ENCODE assay signal across 30 mouse cellular contexts in the genomic region with DNA sequence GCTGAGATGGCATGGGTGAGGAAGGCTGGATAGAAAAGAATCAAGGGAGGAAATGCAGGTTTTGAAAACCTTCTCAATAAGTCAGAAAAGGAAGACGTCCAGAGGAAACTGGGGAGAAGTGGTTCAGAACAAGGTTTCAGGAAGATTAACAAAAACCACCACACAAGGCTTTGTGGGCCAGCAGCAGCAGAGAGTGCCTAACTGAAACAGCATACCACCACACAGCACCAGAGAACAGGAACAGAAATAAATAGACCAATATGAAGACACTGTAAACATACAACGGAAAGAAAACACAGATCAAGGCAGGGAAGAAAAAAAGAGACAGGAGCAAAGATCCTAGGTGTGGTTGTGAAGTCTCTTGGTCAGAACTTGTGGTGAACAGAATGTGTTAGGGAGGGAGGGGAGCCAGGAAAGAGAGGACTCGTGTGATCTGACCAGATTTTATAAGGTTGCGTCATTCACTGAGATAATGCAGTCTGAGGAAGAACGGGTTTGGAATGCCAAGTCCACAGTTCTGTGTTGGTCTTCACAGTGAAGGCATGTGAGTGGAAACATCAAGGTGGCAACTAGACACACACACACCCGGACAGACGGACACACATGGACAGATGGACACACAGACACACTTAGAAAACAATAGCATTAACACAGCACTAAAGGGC. TPM values are rescaled to one million over a fixed set of nuclear protein-coding genes. Genes with fewer than 3 reads are reported as not detected.
DNase-seq lines count a peak whose midpoint lies in the region; ATAC-seq lines count a peak whose summit lies in the region.
"Had no signal": no experiment of that assay in that cellular context is flagged by ENCODE, and none has a peak within 500 bp of the region (broad histone marks: within the 10 kb centered on the region; RNA-seq: fewer than 3 reads in every experiment).

No protein-coding gene starts in this region.

- no peaks in the 10 kb centered on the region for H3K9me3 ChIP-seq in neural tube, embryonic 15.5 days (replicated peaks)
- H3K9me3 ChIP-seq: embryonic facial prominence, embryonic 10.5 days; embryonic facial prominence, embryonic 13.5 days; forebrain, embryonic 12.5 days; forebrain, embryonic 15.5 days; G1E; heart, embryonic 12.5 days; heart, embryonic 15.5 days; hindbrain, embryonic 12.5 days; hindbrain, embryonic 15.5 days had no signal

- DNase-seq in cerebellum, adult 9-10 months = peak; percentile 47
- DNase-seq in cerebellum, adult 18-20 months = no peak
- DNase-seq in neural tube, embryonic 10.5 days (ENCODE audit: extremely low spot score, low spot score) = peak; percentile 3
- no peak for DNase-seq in adrenal gland, adult 18-20 months (ENCODE audit: low spot score in 2 of 2)
- no peak for DNase-seq in layer of hippocampus, adult 11-12 months (ENCODE audit: low spot score)
- DNase-seq: adrenal gland, adult 2 months; adrenal gland, postnatal 14 days; cerebellum, adult 11-12 months; cerebellum, adult 9-11 months; cerebellum, postnatal 25 days; embryo, embryonic 11 days; gastrocnemius, postnatal 25 days; heart, postnatal 14 days had no signal

- no peak for ATAC-seq in neural tube, embryonic 15.5 days (ENCODE audit: low FRiP score)
- peak; percentile 40; the same call in 1 of the 2 replicates for ATAC-seq in megakaryocyte, adult 5-6 weeks (ENCODE audit: poor library complexity, severe bottlenecking)
- ATAC-seq: forebrain, embryonic 15.5 days; Patski had no signal

- no peak overlapping the region for H3K27ac ChIP-seq in neural tube, embryonic 15.5 days (replicated peaks)
- H3K27ac ChIP-seq: embryonic facial prominence, embryonic 10.5 days; embryonic facial prominence, embryonic 13.5 days; forebrain, embryonic 12.5 days; forebrain, embryonic 15.5 days; heart, embryonic 15.5 days; hindbrain, embryonic 12.5 days; hindbrain, embryonic 15.5 days had no signal

- no peak overlapping the region for H3K4me2 ChIP-seq in neural tube, embryonic 15.5 days
- H3K4me2 ChIP-seq: embryonic facial prominence, embryonic 13.5 days; forebrain, embryonic 12.5 days; forebrain, embryonic 15.5 days; heart, embryonic 12.5 days; heart, embryonic 15.5 days; hindbrain, embryonic 12.5 days; hindbrain, embryonic 15.5 days had no signal

- no peaks in the 10 kb centered on the region for H3K27me3 ChIP-seq in neural tube, embryonic 15.5 days (replicated peaks)
- H3K27me3 ChIP-seq: CH12.LX; embryonic facial prominence, embryonic 13.5 days; forebrain, embryonic 12.5 days; forebrain, embryonic 15.5 days; heart, embryonic 12.5 days; heart, embryonic 15.5 days; hindbrain, embryonic 12.5 days; hindbrain, embryonic 15.5 days; Patski had no signal

- H3K9ac ChIP-seq in neural tube, embryonic 15.5 days (replicated peaks) = no peak overlapping the region
- H3K9ac ChIP-seq: embryonic facial prominence, embryonic 13.5 days; forebrain, embryonic 12.5 days; forebrain, embryonic 15.5 days; heart, embryonic 12.5 days; heart, embryonic 15.5 days; hindbrain, embryonic 12.5 days; hindbrain, embryonic 15.5 days had no signal

- peaks cover 11% of the 10 kb centered on the region for H3K4me1 ChIP-seq in neural tube, embryonic 15.5 days
- H3K4me1 ChIP-seq: embryonic facial prominence, embryonic 10.5 days; embryonic facial prominence, embryonic 13.5 days; heart, embryonic 12.5 days; heart, embryonic 15.5 days had no signal

- no peaks in the 10 kb centered on the region for H3K36me3 ChIP-seq in neural tube, embryonic 15.5 days
- H3K36me3 ChIP-seq: embryonic facial prominence, embryonic 10.5 days; embryonic facial prominence, embryonic 13.5 days; G1E; heart, embryonic 12.5 days; heart, embryonic 15.5 days; hindbrain, embryonic 12.5 days; hindbrain, embryonic 15.5 days had no signal

- no peak overlapping the region for H3K4me3 ChIP-seq in neural tube, embryonic 15.5 days (replicated peaks)
- H3K4me3 ChIP-seq: embryonic facial prominence, embryonic 10.5 days; embryonic facial prominence, embryonic 13.5 days; erythroblast, embryonic 14.5 days; forebrain, embryonic 12.5 days; forebrain, embryonic 15.5 days; heart, embryonic 12.5 days; heart, embryonic 15.5 days; hindbrain, embryonic 12.5 days; hindbrain, embryonic 15.5 days had no signal

- WGBS in neural tube, embryonic 15.5 days = 80% methylated on average over 7 of the region's 7 CpGs

RNA-seq across cellular contexts. Expression of a gene that starts 21.0 kb away (rescaled TPM):
- polyA plus RNA-seq in neural tube, embryonic 15.5 days (2015; fragmentation: Nextera tagmentation; extraction: Ambion mirVana) = 30.0 and 31.5 TPM in 2 replicates
- 0.33 TPM in 1 of 2 replicates, not detected in the other for total RNA-seq in megakaryocyte, adult 5-6 weeks (2015)
- total RNA-seq in megakaryocyte, adult 5-6 weeks (2017) = 0.11 and 0.37 TPM in 2 replicates
- total RNA-seq in adrenal gland, adult 18-20 months (2021) = under 1 TPM in 1 of 2 experiments, not detected in 1; 0.16 TPM
- total RNA-seq: adrenal gland, adult 2 months; gastrocnemius, adult 8-10 months; gastrocnemius, postnatal 25 days; heart, postnatal 14 days; hematopoietic stem cell, adult 5-6 weeks had no signal
- polyA plus RNA-seq: adrenal gland, adult 2 months; erythroblast, embryonic 14.5 days; G1E; gonadal fat pad, adult 2 months had no signal

Comparison
In these comparisons a context has a peak if more than half of its experiments do, and no peak if none do; other contexts are left out.
1. DNase-seq: peak in cerebellum, adult 9-10 months (single experiment) and neural tube, embryonic 10.5 days (single experiment); none in cerebellum, adult 18-20 months (0 of 2), adrenal gland, adult 18-20 months (0 of 2) and layer of hippocampus, adult 11-12 months (single experiment).